In the genomic region with DNA sequence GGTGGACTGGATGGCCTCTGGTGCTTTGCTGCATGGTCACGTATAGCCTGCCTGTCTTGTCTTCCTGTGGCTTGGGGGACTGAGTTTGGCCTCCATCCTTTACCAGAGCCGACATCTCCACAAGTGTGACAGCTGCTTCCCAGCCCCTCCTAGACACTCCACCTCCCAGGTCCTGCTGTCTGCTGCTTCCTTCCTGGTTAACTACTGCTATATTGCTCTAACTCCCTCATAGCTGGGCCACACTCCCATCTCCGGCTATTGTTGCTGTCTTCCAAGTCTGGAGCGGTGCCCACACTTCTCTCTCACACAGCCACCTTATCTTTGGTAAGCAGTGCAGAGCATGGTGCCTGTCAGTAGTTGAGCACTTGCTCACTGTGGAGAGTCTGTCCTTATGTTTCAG, we compare ENCODE assay signal across 8 mouse cellular contexts. TPM values are rescaled to one million over a fixed set of nuclear protein-coding genes. Genes with fewer than 3 reads are reported as not detected.
DNase-seq lines count a peak whose midpoint lies in the region; ATAC-seq and TF ChIP-seq lines count a peak whose summit lies in the region.

No protein-coding gene starts in this region.

- WGBS in intestine, postnatal 0 days: 30% methylated on average over 4 of the region's 4 CpGs
- 41% methylated on average over 4 of the region's 4 CpGs for WGBS in liver, postnatal 0 days (ENCODE audit: insufficient replicate concordance)

- no peaks in the 10 kb centered on the region for H3K27me3 ChIP-seq in intestine, postnatal 0 days (replicated peaks; ENCODE audit: control insufficient read depth, insufficient read depth, low read length)
- no peaks in the 10 kb centered on the region for H3K27me3 ChIP-seq in liver, postnatal 0 days (ENCODE audit: insufficient read depth, low read length)

- no peak for ATAC-seq in cerebellum, adult (ENCODE audit: insufficient number of reproducible peaks, low FRiP score, low TSS enrichment)
- ATAC-seq in intestine, postnatal 0 days: no peak
- peak; percentile 22 for ATAC-seq in liver, postnatal 0 days

- peak overlapping the region; percentile 93 for H3K27ac ChIP-seq in intestine, postnatal 0 days (ENCODE audit: low read depth, low read length)
- H3K27ac ChIP-seq in liver, postnatal 0 days (ENCODE audit: low read depth): peak overlapping the region; percentile 87

- H3K4me3 ChIP-seq in intestine, postnatal 0 days (ENCODE audit: low read depth, low read length): no peak overlapping the region
- H3K4me3 ChIP-seq in liver, postnatal 0 days (ENCODE audit: low read depth, low read length): peak overlapping the region; percentile 94

- peak; percentile 37 for DNase-seq in cerebellum, adult 11-12 months
- DNase-seq in heart, adult 18-20 months: peak; percentile 86 to 92
- peak; percentile 66 for DNase-seq in liver, postnatal 0 days
- peak; percentile 62 to 77 for DNase-seq in spleen, postnatal 4 days (ENCODE audit: low spot score in 2 of 2)
- DNase-seq in right cerebral cortex, adult 2 months (ENCODE audit: low spot score in 2 of 2): no peak
- DNase-seq in left cerebral cortex, postnatal 36 days (ENCODE audit: low spot score in 2 of 2): no peak

- no peak for TF ChIP-seq EP300 in liver, postnatal 0 days (IDR thresholded peaks at IDR 0.05; ENCODE audit: low read depth)

- H3K36me3 ChIP-seq in intestine, postnatal 0 days (ENCODE audit: control insufficient read depth, insufficient read depth): peaks cover 32% of the 10 kb centered on the region
- peaks cover 36% of the 10 kb centered on the region for H3K36me3 ChIP-seq in liver, postnatal 0 days (replicated peaks; ENCODE audit: insufficient read depth, low read length)

- H3K4me1 ChIP-seq in intestine, postnatal 0 days (replicated peaks; ENCODE audit: control insufficient read depth, insufficient read depth, low read length): peaks cover 10% of the 10 kb centered on the region
- H3K4me1 ChIP-seq in liver, postnatal 0 days (ENCODE audit: insufficient read depth): peaks cover 59% of the 10 kb centered on the region

- TF ChIP-seq CTCF in intestine, postnatal 0 days (IDR thresholded peaks at IDR 0.05; ENCODE audit: low read depth): no peak
- TF ChIP-seq CTCF in liver, postnatal 0 days (IDR thresholded peaks at IDR 0.05; ENCODE audit: low read depth): no peak

- H3K9me3 ChIP-seq in intestine, postnatal 0 days (ENCODE audit: control insufficient read depth): no peaks in the 10 kb centered on the region
- H3K9me3 ChIP-seq in liver, postnatal 0 days (ENCODE audit: low read length): no peaks in the 10 kb centered on the region

- H3K9ac ChIP-seq in intestine, postnatal 0 days (ENCODE audit: low read depth, low read length): peak overlapping the region; percentile 37; the same call in 1 of the 2 replicates
- H3K9ac ChIP-seq in liver, postnatal 0 days (replicated peaks): peak overlapping the region; percentile 97

- intact Hi-C loops in left cerebral cortex, postnatal 36 days (cut with DNase I): loop anchor here (10.0 kb wide), 1 partner anchor 65 kb away; the partner anchor contains the start of genes Endog and Spout1

- peak overlapping the region; percentile 78 for H3K4me2 ChIP-seq in intestine, postnatal 0 days (replicated peaks; ENCODE audit: low read depth)
- H3K4me2 ChIP-seq in liver, postnatal 0 days (ENCODE audit: low read depth, low read length): peak overlapping the region; percentile 88

RNA-seq across cellular contexts. Expression of gene Gm28035, which starts 0.6 kb away (rescaled TPM):
- total RNA-seq in heart, adult 18-20 months (2021): 1 to 10 TPM; 3.4 to 3.6 TPM
- polyA plus RNA-seq in intestine, postnatal 0 days (2015; fragmentation: Nextera tagmentation; extraction: Ambion mirVana): 0.03 and 0.04 TPM in 2 replicates
- polyA plus RNA-seq in liver, postnatal 0 days (2015; fragmentation: Nextera tagmentation; extraction: Ambion mirVana): 0.14 and 0.18 TPM in 2 replicates
- total RNA-seq in left cerebral cortex, postnatal 36 days (2021): 10 to 100 TPM in 1 of 2 experiments, 1 to 10 TPM in 1; 7.8 to 13.6 TPM

RNA-seq across cellular contexts. Expression of gene Lrrc8a, which starts 2.3 kb away (rescaled TPM):
- total RNA-seq in heart, adult 18-20 months (2021): 10 to 100 TPM; 77.9 to 86.5 TPM
- polyA plus RNA-seq in intestine, postnatal 0 days (2015; fragmentation: Nextera tagmentation; extraction: Ambion mirVana): 40.4 and 40.5 TPM in 2 replicates
- polyA plus RNA-seq in liver, postnatal 0 days (2015; fragmentation: Nextera tagmentation; extraction: Ambion mirVana): 18.6 and 20.3 TPM in 2 replicates
- 10 to 100 TPM; 59.6 to 62.3 TPM for total RNA-seq in left cerebral cortex, postnatal 36 days (2021)

RNA-seq across cellular contexts. Expression of gene Phyhd1, which starts 26.2 kb away (rescaled TPM):
- total RNA-seq in heart, adult 18-20 months (2021): 100 to 1,000 TPM; 109 to 110 TPM
- 3.1 and 3.7 TPM in 2 replicates for polyA plus RNA-seq in intestine, postnatal 0 days (2015; fragmentation: Nextera tagmentation; extraction: Ambion mirVana)
- polyA plus RNA-seq in liver, postnatal 0 days (2015; fragmentation: Nextera tagmentation; extraction: Ambion mirVana): 19.3 and 23.2 TPM in 2 replicates
- total RNA-seq in left cerebral cortex, postnatal 36 days (2021): 10 to 100 TPM; 13.8 to 26.5 TPM

RNA-seq across cellular contexts. Expression of gene Kyat1, which starts 34.1 kb away (rescaled TPM):
- total RNA-seq in heart, adult 18-20 months (2021): 10 to 100 TPM; 36.0 to 36.5 TPM
- 17.3 and 20.5 TPM in 2 replicates for polyA plus RNA-seq in intestine, postnatal 0 days (2015; fragmentation: Nextera tagmentation; extraction: Ambion mirVana)
- 32.2 and 32.3 TPM in 2 replicates for polyA plus RNA-seq in liver, postnatal 0 days (2015; fragmentation: Nextera tagmentation; extraction: Ambion mirVana)
- total RNA-seq in left cerebral cortex, postnatal 36 days (2021): 10 to 100 TPM; 14.2 to 15.4 TPM

RNA-seq across cellular contexts. Expression of gene Gm28038, which starts 41.1 kb away (rescaled TPM):
- not detected for total RNA-seq in heart, adult 18-20 months (2021)
- not detected in 2 replicates for polyA plus RNA-seq in intestine, postnatal 0 days (2015; fragmentation: Nextera tagmentation; extraction: Ambion mirVana)
- not detected in 2 replicates for polyA plus RNA-seq in liver, postnatal 0 days (2015; fragmentation: Nextera tagmentation; extraction: Ambion mirVana)
- not detected for total RNA-seq in left cerebral cortex, postnatal 36 days (2021)

Comparison
In these comparisons a context has a peak if more than half of its experiments do, and no peak if none do; other contexts are left out.
1. DNase-seq: peak in cerebellum, adult 11-12 months (single experiment), heart, adult 18-20 months (2 of 2), liver, postnatal 0 days (single experiment) and spleen, postnatal 4 days (2 of 2); none in right cerebral cortex, adult 2 months (0 of 2) and left cerebral cortex, postnatal 36 days (0 of 2).
2. RNA of gene Phyhd1, which starts 26.2 kb away (total RNA-seq): 109 to 110 TPM in heart, adult 18-20 months; 13.8 to 26.5 TPM in left cerebral cortex, postnatal 36 days; every median in the first group is over 4 times any median in the second.